In the genomic region with DNA sequence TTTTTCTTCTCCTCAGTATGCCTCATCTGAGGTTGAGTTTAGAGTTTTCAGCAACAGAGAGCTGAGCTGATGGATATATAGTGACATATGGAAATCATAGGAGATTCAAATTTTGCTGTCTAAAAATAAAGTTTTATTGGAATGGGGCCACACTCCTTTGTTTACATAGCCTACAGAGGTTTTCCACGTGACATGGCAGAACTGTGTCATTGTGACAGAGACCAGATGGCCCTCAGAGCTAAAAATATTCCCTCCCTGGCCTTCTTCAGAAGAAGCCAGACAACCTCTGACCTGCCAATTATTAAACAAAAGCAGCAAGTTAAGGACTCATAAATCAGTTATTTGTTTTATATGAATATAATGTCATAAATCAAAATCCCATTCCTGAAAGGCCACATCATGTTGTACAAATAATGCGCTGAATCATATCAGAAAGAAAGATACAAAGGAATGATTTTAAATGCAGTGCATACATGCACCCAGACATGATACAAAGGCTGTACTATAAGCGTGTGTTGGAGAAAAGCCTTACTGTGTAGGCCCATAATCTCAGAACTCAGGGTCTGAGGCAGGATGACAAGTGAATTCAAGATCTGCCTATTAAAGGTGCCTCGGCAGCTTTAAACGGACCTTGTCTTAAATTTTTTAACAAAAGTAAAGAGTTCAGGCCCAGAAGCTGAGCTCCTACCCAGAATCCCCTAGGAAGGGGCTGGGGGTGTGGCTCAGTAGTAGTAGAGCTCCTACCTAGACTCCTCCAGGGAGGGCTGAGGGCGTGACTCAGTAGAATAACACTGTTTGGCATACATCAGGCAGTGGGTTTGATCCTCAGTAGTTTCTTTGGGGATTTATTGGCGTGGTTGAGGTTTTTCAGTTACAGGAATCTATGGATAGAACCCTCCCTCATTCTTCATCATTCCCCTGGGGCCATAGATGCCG, we compare ENCODE assay signal across 10 mouse cellular contexts. TPM values are rescaled to one million over a fixed set of nuclear protein-coding genes. Genes with fewer than 3 reads are reported as not detected.
DNase-seq lines count a peak whose midpoint lies in the region.
"Had no signal": no experiment of that assay in that cellular context is flagged by ENCODE, and none has a peak within 500 bp of the region (broad histone marks: within the 10 kb centered on the region; RNA-seq: fewer than 3 reads in every experiment).

No protein-coding gene starts in this region.

- intact Hi-C loops in heart, postnatal 10 days (cut with DNase I): no loop called here

- peak; percentile 45 for DNase-seq in cerebellum, adult 9-11 months
- no peak for DNase-seq in cerebellum, adult 8-10 months
- DNase-seq in brain, adult 2 months (ENCODE audit: low read depth, low spot score): peak; percentile 82
- DNase-seq in heart, postnatal 10 days: peak; percentile 76 to 78
- peak; percentile 54 for DNase-seq in lung, postnatal 10 days
- DNase-seq in adrenal gland, postnatal 4 days (ENCODE audit: low spot score in 2 of 2): no peak
- no peak for DNase-seq in thymus, adult 18-20 months
- DNase-seq in adrenal gland, adult 8-10 months: no peak
- DNase-seq: gastrocnemius, postnatal 25 days; midbrain, embryonic 14.5 days had no signal

RNA-seq across cellular contexts. Expression of a gene that starts 57.3 kb away (rescaled TPM):
- 1 to 10 TPM; 4.0 to 6.2 TPM for total RNA-seq in heart, postnatal 10 days (2021)
- total RNA-seq in adrenal gland, postnatal 4 days (2021): 1 to 10 TPM; 8.4 to 8.9 TPM
- 1 to 10 TPM; 5.0 to 9.1 (median 7.0) TPM for total RNA-seq in adrenal gland, adult 8-10 months (2022)

Comparison
In these comparisons a context has a peak if more than half of its experiments do, and no peak if none do; other contexts are left out.
1. DNase-seq: peak in cerebellum, adult 9-11 months (single experiment), brain, adult 2 months (single experiment), heart, postnatal 10 days (2 of 2) and lung, postnatal 10 days (single experiment); none in cerebellum, adult 8-10 months (single experiment), adrenal gland, postnatal 4 days (0 of 2), thymus, adult 18-20 months (0 of 2) and adrenal gland, adult 8-10 months (single experiment).